Mouse (Mus musculus): ENCODE measurements around the gene Tfap2d. TPM values are rescaled to one million over a fixed set of nuclear protein-coding genes. Genes with fewer than 3 reads are reported as not detected.

Gene Tfap2d
- polyA plus RNA-seq, 1 experiment from 2014 or later: not detected

GRCm38 (mm10) chr1:19211546-19212154 lies 108.8 kb downstream of the Tfap2d start:
- Histone ChIP-seq H3K27ac (peak overlapping the region; percentile 94), H3K9ac (peak overlapping the region; percentile 87), H3K36me3 (no peaks in the 10 kb centered on the region), H3K4me3 (peak overlapping the region; percentile 53), H3K9me3 (no peaks in the 10 kb centered on the region), H3K4me1 (no peaks in the 10 kb centered on the region), H3K27me3 (peaks cover 76% of the 10 kb centered on the region), H3K4me2 (peak overlapping the region; percentile 57)
- ATAC-seq (ENCODE audit: insufficient number of reproducible peaks, insufficient read depth, low FRiP score, low TSS enrichment, low read depth): no peak
- WGBS: 3% methylated on average over 15 of the region's 15 CpGs

GRCm38 (mm10) chr1:19212691-19213090 lies 109.9 kb downstream of the Tfap2d start:
- H3K4me1 ChIP-seq: no peaks in the 10 kb centered on the region
- no peaks in the 10 kb centered on the region for H3K9me3 ChIP-seq
- H3K4me2 ChIP-seq: peak overlapping the region; percentile 57
- no peaks in the 10 kb centered on the region for H3K36me3 ChIP-seq
- H3K27me3 ChIP-seq: peaks cover 77% of the 10 kb centered on the region
- 0% methylated on average over 4 of the region's 4 CpGs for WGBS
- peak overlapping the region; percentile 53 for H3K4me3 ChIP-seq
- peak overlapping the region; percentile 94 for H3K27ac ChIP-seq
- no peak for ATAC-seq (ENCODE audit: insufficient number of reproducible peaks, insufficient read depth, low FRiP score, low TSS enrichment, low read depth)
- H3K9ac ChIP-seq: peak overlapping the region; percentile 87

GRCm38 (mm10) chr1:19213171-19213570 lies 110.3 kb downstream of the Tfap2d start:
- Histone ChIP-seq H3K27me3 (peaks cover 82% of the 10 kb centered on the region), H3K27ac (peak overlapping the region; percentile 94), H3K4me3 (peak overlapping the region; percentile 53), H3K36me3 (no peaks in the 10 kb centered on the region), H3K4me1 (no peaks in the 10 kb centered on the region), H3K9me3 (no peaks in the 10 kb centered on the region), H3K9ac (peak overlapping the region; percentile 87), H3K4me2 (peak overlapping the region; percentile 57)
- 3% methylated on average over 4 of the region's 4 CpGs for WGBS
- no peak for ATAC-seq (ENCODE audit: insufficient number of reproducible peaks, insufficient read depth, low FRiP score, low TSS enrichment, low read depth)

DNA sequence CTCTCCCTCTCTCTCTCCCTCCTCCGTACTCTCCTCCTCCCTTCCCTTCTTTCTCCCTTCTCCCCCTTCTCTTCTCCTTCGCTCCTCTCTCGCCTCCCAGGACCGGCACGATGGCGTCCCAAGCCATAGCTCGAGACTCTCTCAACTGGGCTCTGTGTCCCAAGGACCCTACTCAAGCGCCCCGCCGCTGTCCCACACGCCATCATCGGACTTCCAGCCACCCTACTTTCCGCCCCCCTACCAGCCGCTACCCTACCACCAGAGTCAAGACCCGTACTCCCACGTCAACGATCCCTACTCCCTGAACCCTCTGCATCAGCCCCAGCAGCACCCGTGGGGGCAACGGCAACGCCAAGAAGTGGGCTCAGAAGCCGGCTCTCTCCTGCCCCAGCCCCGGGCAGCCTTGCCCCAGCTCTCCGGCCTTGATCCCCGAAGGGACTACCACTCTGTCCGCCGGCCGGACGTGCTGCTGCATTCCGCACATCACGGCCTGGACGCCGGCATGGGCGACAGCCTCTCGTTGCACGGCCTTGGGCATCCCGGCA lies 111.1 kb downstream of the Tfap2d start:
- WGBS: 1% methylated on average over 36 of the region's 36 CpGs
- ATAC-seq (ENCODE audit: insufficient number of reproducible peaks, insufficient read depth, low FRiP score, low TSS enrichment, low read depth): no peak

More for the DNA sequence above, 111.1 kb downstream of the Tfap2d start:
- Histone ChIP-seq H3K4me3 (peak overlapping the region; percentile 53), H3K36me3 (no peaks in the 10 kb centered on the region), H3K9ac (peak overlapping the region; percentile 87), H3K27ac (peak overlapping the region; percentile 94), H3K27me3 (peaks cover 83% of the 10 kb centered on the region), H3K9me3 (no peaks in the 10 kb centered on the region), H3K4me1 (no peaks in the 10 kb centered on the region), H3K4me2 (peak overlapping the region; percentile 57)

Other genes with a start within 250 kb of the Tfap2d start
- gene Tfap2b, start 105.9 kb downstream of the Tfap2d start, polyA plus RNA-seq (2015; fragmentation: Nextera tagmentation; extraction: Ambion mirVana): 93.6 and 106 TPM in 2 replicates

Measured in embryonic facial prominence, embryonic 13.5 days (tissue).